Mouse (Mus musculus) lung, postnatal 0 days (tissue): ENCODE results near the gene Cep128. TPM values are rescaled to one million over a fixed set of nuclear protein-coding genes. Genes with fewer than 3 reads are reported as not detected.
A peak's percentile ranks its signal among the peaks of the same experiment; 100 is the strongest.

Experiments
- ATAC-seq: fragments of 200-750 bp; cut with Nextera tagmentation; 2 replicates; pipeline ENCODE4 v1.8.0; 2017; ENCODE audit warnings: moderate library complexity
- DNase-seq: peaks from one replicate; pipeline ENCODE4 v3.0.0-alpha.2; 2016; ENCODE audit warnings: low spot score
- H3K27ac ChIP-seq: fragments of 300-500 bp; sonication (generic); 2 replicates; pipeline ENCODE4 v1.5.1; 2014; ENCODE audit warnings: antibody characterized with exemption, mild to moderate bottlenecking, low read length, mixed read lengths
- H3K27me3 ChIP-seq: fragments of 300-500 bp; sonication (generic); replicated peaks from 2 replicates; pipeline ENCODE4 v1.6.1; 2014; ENCODE audit warnings: low read length, mixed read lengths; ENCODE audit not compliant: insufficient read depth
- H3K36me3 ChIP-seq: fragments of 300-500 bp; sonication (generic); 2 replicates; pipeline ENCODE4 v1.6.1; 2014; ENCODE audit warnings: low read length, mixed read lengths; ENCODE audit not compliant: insufficient read depth
- H3K4me1 ChIP-seq: fragments of 300-500 bp; sonication (generic); 2 replicates; pipeline ENCODE4 v1.6.1; 2014; ENCODE audit warnings: antibody characterized with exemption, low read depth, low read length, mixed read lengths; ENCODE audit not compliant: insufficient read depth
- H3K4me2 ChIP-seq: fragments of 300-500 bp; sonication (generic); replicated peaks from 2 replicates; pipeline ENCODE4 v1.6.1; 2014; ENCODE audit warnings: low read depth, mild to moderate bottlenecking, low read length, moderate library complexity, mixed read lengths
- H3K4me3 ChIP-seq: fragments of 300-500 bp; sonication (generic); 2 replicates; pipeline ENCODE4 v1.5.1; 2014; ENCODE audit warnings: low read depth, low read length
- H3K9ac ChIP-seq: fragments of 300-500 bp; sonication (generic); replicated peaks from 2 replicates; pipeline ENCODE4 v1.6.1; 2014; ENCODE audit warnings: low read depth, mild to moderate bottlenecking
- H3K9me3 ChIP-seq: fragments of 300-500 bp; sonication (generic); 2 replicates; pipeline ENCODE4 v1.6.1; 2016; ENCODE audit warnings: low read length, mixed read lengths
- CTCF ChIP-seq: IDR thresholded peaks from 2 replicates; pipeline ENCODE4 v1.5.1; 2016; ENCODE audit warnings: antibody characterized with exemption, mild to moderate bottlenecking
- EP300 ChIP-seq: IDR thresholded peaks from 2 replicates; pipeline ENCODE4 v1.6.1; 2016; ENCODE audit warnings: antibody characterized with exemption, mild to moderate bottlenecking, control low read depth
- WGBS: fragments of 180-500 bp; shearing (Covaris S2); extraction: QIAGEN DNeasy Blood & Tissue Kit; methylation state at CpG from one replicate; pipeline ENCODE4 v1.1.7; 2014; 5-methylcytosine and 5-hydroxymethylcytosine counted together
- polyA plus RNA-seq: library from polyadenylated mRNA; unstranded; fragments of >200 nt; fragmentation: Nextera tagmentation; extraction: Ambion mirVana; gene quantifications from 2 replicates; pipeline ENCODE4 v1.2.1, GENCODE M21; 2015

The Cep128 gene
- polyA plus RNA-seq, 1 experiment from 2014 or later, result 2.4 TPM

DNA sequence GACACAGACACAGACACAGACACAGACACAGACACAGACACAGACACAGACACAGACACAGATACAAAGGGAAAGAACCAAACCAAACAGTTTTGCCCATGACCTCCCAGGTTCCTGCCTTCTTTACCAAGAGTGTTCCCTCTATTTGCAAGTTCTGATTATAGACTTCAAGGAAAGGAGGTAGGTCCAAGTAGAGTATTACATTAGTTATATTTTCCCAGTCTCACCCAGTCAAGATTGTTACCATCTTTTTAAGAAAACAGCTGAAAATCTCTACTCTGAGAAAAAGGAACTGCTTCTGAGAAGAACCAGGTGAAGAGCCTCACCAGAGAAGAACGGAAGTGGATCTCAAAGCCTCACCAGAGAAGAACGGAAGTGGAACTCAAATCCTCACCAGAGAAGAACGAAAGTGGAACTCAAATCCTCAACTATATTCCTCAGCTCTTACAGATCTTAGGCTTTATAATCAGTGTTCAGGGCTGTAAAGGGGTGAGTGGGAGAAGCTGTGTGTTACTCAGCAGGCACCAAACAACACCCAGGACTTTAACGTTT is 200.8 kb downstream of the Cep128 start:
- 84% methylated on average over 4 of the region's 4 CpGs for WGBS
- no peaks in the 10 kb centered on the region for H3K36me3 ChIP-seq
- H3K9ac ChIP-seq, result no peak overlapping the region
- no peak for TF ChIP-seq CTCF
- DNase-seq (peak; percentile 6), ATAC-seq (no peak)
- H3K4me3 ChIP-seq, result no peak overlapping the region
- H3K9me3 ChIP-seq, result no peaks in the 10 kb centered on the region
- no peak overlapping the region for H3K4me2 ChIP-seq
- H3K4me1 ChIP-seq, result no peaks in the 10 kb centered on the region
- H3K27ac ChIP-seq, result no peak overlapping the region
- H3K27me3 ChIP-seq, result no peaks in the 10 kb centered on the region

DNA sequence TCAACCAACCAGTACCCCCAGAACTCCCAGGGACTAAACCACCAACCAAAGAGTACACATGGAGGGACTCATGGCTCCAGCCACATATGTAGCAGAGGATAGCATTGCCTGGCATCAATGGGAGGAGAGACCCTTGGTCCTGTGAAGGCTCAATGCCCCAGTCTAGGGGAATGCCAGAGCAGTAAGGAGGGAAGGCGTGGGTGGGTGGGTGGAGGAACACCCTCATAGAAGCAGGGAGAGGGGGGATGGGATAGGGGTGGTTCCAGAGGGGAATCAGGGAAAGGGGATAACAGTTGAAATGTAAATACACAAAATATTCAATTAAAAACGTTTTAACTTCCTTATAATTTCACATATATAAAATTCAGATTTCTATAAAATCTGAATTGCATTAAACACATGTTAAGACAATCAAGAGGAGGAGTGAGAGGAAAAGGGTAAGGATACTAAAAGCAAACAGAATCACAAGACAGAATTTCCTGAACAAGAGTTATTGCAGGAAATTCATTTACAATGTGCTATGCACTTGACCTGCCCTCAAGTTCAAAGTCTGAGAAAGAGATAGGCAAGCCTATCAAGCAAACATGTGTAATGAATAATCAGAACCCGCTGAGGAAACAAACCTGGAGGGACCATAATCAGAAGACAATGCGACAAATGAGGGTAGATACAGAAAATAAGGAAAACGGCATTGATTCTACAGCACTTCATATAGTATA is 207.2 kb downstream of the Cep128 start:
- Histone ChIP-seq H3K27ac (no peak overlapping the region), H3K9ac (no peak overlapping the region), H3K4me1 (no peaks in the 10 kb centered on the region), H3K4me3 (no peak overlapping the region), H3K27me3 (no peaks in the 10 kb centered on the region), H3K36me3 (no peaks in the 10 kb centered on the region), H3K9me3 (no peaks in the 10 kb centered on the region), H3K4me2 (no peak overlapping the region)
- TF ChIP-seq CTCF (no peak), EP300 (no peak)
- WGBS, result 54% methylated on average over 5 of the region's 5 CpGs
- ATAC-seq (no peak), DNase-seq (no peak)

GRCm38 (mm10) chr12:91171613-91172012 is 212.6 kb downstream of the Cep128 start:
- no peaks in the 10 kb centered on the region for H3K4me1 ChIP-seq
- H3K27me3 ChIP-seq, result no peaks in the 10 kb centered on the region
- no peak overlapping the region for H3K27ac ChIP-seq
- ATAC-seq, result no peak
- DNase-seq, result no peak
- H3K4me2 ChIP-seq, result no peak overlapping the region
- H3K4me3 ChIP-seq, result no peak overlapping the region
- 86% methylated on average over 3 of the region's 3 CpGs for WGBS
- no peak overlapping the region for H3K9ac ChIP-seq
- TF ChIP-seq CTCF (no peak), EP300 (no peak)
- H3K9me3 ChIP-seq, result no peaks in the 10 kb centered on the region
- H3K36me3 ChIP-seq, result no peaks in the 10 kb centered on the region

- DNase-seq, result no peak
- no peaks in the 10 kb centered on the region for H3K9me3 ChIP-seq
- no peaks in the 10 kb centered on the region for H3K4me1 ChIP-seq
- H3K4me3 ChIP-seq, result no peak overlapping the region
- no peak overlapping the region for H3K27ac ChIP-seq
- no peak for ATAC-seq
- no peaks in the 10 kb centered on the region for H3K36me3 ChIP-seq
- no peak overlapping the region for H3K4me2 ChIP-seq
- H3K27me3 ChIP-seq, result no peaks in the 10 kb centered on the region
- TF ChIP-seq CTCF (no peak), EP300 (no peak)
- 81% methylated on average over 6 of the region's 6 CpGs for WGBS
- H3K9ac ChIP-seq, result no peak overlapping the region
Observed at GRCm38 (mm10) chr12:91161015-91161730, 223.0 kb downstream of the Cep128 start.

DNA sequence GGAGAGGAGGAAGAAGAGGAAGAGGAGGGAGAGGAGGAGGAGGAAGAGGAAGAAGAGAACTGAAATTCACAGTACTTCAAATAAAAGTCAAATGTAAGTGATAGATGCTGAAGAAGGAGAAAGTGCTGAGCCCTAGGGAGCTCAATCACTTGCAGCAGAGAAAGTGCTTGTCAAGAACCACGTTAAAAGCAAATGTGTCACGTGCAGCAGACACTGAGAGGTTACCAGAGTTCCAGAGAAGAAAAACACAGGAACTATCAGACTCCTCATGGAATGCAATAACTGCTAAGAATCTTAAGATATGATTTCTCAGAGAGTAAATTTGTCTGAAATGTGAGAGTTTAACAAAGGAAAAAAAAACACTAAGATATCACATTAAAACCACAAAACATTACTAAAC is 225.7 kb downstream of the Cep128 start:
- no peak for ATAC-seq
- no peak overlapping the region for H3K27ac ChIP-seq
- no peak overlapping the region for H3K4me2 ChIP-seq
- no peak overlapping the region for H3K9ac ChIP-seq
- no peaks in the 10 kb centered on the region for H3K9me3 ChIP-seq
- 25% methylated on average over 2 of the region's 2 CpGs for WGBS
- H3K4me1 ChIP-seq, result no peaks in the 10 kb centered on the region
- no peak overlapping the region for H3K4me3 ChIP-seq
- TF ChIP-seq CTCF (no peak), EP300 (no peak)
- no peaks in the 10 kb centered on the region for H3K27me3 ChIP-seq
- H3K36me3 ChIP-seq, result no peaks in the 10 kb centered on the region
- no peak for DNase-seq

GRCm38 (mm10) chr12:91154052-91154451 is 230.2 kb downstream of the Cep128 start:
- no peak for ATAC-seq
- WGBS, result 80% methylated on average over 7 of the region's 7 CpGs

More at GRCm38 (mm10) chr12:91154052-91154451, 230.2 kb downstream of the Cep128 start:
- H3K27ac ChIP-seq, result no peak overlapping the region
- H3K4me1 ChIP-seq, result no peaks in the 10 kb centered on the region
- H3K4me2 ChIP-seq, result no peak overlapping the region
- no peaks in the 10 kb centered on the region for H3K9me3 ChIP-seq
- no peak overlapping the region for H3K4me3 ChIP-seq
- no peaks in the 10 kb centered on the region for H3K36me3 ChIP-seq
- no peaks in the 10 kb centered on the region for H3K27me3 ChIP-seq
- no peak for DNase-seq
- TF ChIP-seq EP300 (no peak), CTCF (no peak)
- no peak overlapping the region for H3K9ac ChIP-seq
